Mouse (Mus musculus) retina, postnatal 1 day (tissue): ENCODE measurements around the gene Rho.

ENCODE experiments used
- DNase-seq: peaks from one replicate; pipeline ENCODE4 v3.0.0-alpha.2; 2012

Gene Rho

GRCm38 (mm10) chr6:115983306-115984038, 51.9 kb downstream of the Rho start:
- no peak for DNase-seq

- DNase-seq: no peak
Measured at GRCm38 (mm10) chr6:115984580-115984979, 53.0 kb downstream of the Rho start.

- DNase-seq: no peak
Measured at GRCm38 (mm10) chr6:115985622-115986021, 54.1 kb downstream of the Rho start.

GRCm38 (mm10) chr6:115986472-115987095, 55.0 kb downstream of the Rho start:
- DNase-seq: peak; percentile 57

- DNase-seq: no peak
Measured at GRCm38 (mm10) chr6:115987096-115987747, 55.7 kb downstream of the Rho start.

- DNase-seq: no peak
Measured at GRCm38 (mm10) chr6:115989032-115989431, 57.5 kb downstream of the Rho start.

GRCm38 (mm10) chr6:115989607-115990006, 58.1 kb downstream of the Rho start:
- no peak for DNase-seq
